Mouse (Mus musculus) embryonic fibroblast, embryonic 13.5 days (primary cell): ENCODE results near the gene Olfr551. TPM values are rescaled to one million over a fixed set of nuclear protein-coding genes. Genes with fewer than 3 reads are reported as not detected.

ENCODE experiments used
- H3K27ac ChIP-seq: 2 replicates; pipeline ENCODE4 v1.5.1; 2012; ENCODE audit warnings: low read length, control low read depth, inconsistent platforms; ENCODE audit not compliant: insufficient read depth
- H3K4me1 ChIP-seq: 2 replicates; pipeline ENCODE4 v1.6.1; 2011; ENCODE audit warnings: low read length; ENCODE audit not compliant: control insufficient read depth, insufficient read depth
- H3K4me3 ChIP-seq: 2 replicates; pipeline ENCODE4 v1.5.1; 2011; ENCODE audit warnings: mild to moderate bottlenecking, control low read depth, low read length; ENCODE audit not compliant: insufficient read depth
- CTCF ChIP-seq: IDR thresholded peaks from 2 replicates; pipeline ENCODE4 v1.5.1; 2011; ENCODE audit warnings: mild to moderate bottlenecking, control low read depth, low read length, moderate library complexity, borderline replicate concordance; ENCODE audit not compliant: insufficient read depth
- POLR2A ChIP-seq: IDR thresholded peaks from 2 replicates; pipeline ENCODE4 v1.6.1; 2011; ENCODE audit warnings: low read depth, mild to moderate bottlenecking, control low read depth, low read length, moderate library complexity
- polyA plus RNA-seq: library from polyadenylated mRNA; stranded (reverse); fragments of >200 nt; gene quantifications from 2 replicates; pipeline ENCODE4 v1.2.4, GENCODE M21; 2011; ENCODE audit warnings: low read depth; ENCODE audit not compliant: missing spikeins, insufficient read length

Olfr551 gene
- polyA plus RNA-seq, 1 experiment = not detected

GRCm38 (mm10) chr7:102566219-102566618 lies 25.5 kb downstream of the Olfr551 start:
- no peak overlapping the region for H3K4me3 ChIP-seq
- peaks cover 3% of the 10 kb centered on the region; the same call in 1 of the 2 replicates for H3K4me1 ChIP-seq
- no peak for TF ChIP-seq CTCF
- no peak for TF ChIP-seq POLR2A
- no peak overlapping the region for H3K27ac ChIP-seq

DNA sequence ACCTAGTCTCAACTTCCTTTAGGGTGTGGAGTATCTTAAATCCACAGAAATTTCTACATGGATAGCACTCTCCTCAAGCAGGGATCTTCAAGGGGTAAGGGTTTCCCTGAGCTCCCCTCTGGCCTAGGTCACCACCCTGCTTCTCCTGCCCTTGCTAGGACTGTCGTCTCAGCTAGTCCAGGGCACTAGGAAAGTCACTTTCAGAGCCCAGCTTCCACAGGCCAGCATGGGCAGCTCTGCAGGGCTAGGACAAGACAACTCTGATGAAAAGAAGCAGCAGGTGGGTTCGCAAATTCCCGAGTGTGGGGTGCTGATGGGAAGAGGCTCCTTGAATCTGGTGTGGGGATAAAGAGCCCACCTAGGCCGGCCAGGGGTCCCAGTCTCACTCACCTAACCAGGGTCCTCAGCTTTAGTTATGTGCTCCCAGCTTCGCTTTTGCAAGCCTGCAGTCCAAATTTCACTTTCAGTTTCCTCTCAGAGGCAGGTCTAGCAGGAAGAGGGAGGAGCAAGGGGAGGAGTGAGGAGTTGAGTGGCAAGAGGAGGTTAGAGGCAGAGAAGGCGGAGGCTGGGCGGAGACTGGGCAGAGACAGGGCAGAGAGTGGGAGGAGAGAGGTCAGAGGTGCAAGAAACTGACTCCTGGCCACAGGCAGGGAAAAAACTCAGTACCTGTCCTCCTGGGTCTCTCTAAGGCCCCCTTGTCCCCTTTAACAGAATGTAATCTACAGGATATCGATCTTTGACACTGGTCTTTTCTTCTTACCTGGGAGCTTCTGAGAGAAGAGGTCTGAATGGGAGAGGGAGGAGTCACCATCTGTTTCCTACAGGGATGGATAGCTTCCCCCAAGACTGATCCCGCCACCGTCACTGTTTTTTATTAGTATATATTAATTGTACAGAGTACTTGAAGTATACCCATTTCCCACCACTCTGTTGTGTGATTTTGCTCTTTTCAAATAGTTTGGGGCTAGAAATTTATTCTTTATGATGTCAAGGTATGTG lies 26.4 kb downstream of the Olfr551 start, which contains the start of gene Trim21:
Gene Trim21 (minus strand): TSS at position 488 of the 999 bp plus-strand sequence.
- Histone ChIP-seq H3K27ac (no peak within 1 kb of the TSS), H3K4me3 (peak within 1 kb of the TSS; percentile 87), H3K4me1 (peaks cover 3% of the 10 kb centered on the region; the same call in 1 of the 2 replicates)
- TF ChIP-seq POLR2A = peak; percentile 68
- TF ChIP-seq CTCF = no peak

GRCm38 (mm10) chr7:102553279-102553678 lies 38.4 kb downstream of the Olfr551 start:
- TF ChIP-seq POLR2A (no peak), CTCF (no peak)
- no peak overlapping the region for H3K27ac ChIP-seq
- H3K4me1 ChIP-seq = no peaks in the 10 kb centered on the region
- no peak overlapping the region for H3K4me3 ChIP-seq

DNA sequence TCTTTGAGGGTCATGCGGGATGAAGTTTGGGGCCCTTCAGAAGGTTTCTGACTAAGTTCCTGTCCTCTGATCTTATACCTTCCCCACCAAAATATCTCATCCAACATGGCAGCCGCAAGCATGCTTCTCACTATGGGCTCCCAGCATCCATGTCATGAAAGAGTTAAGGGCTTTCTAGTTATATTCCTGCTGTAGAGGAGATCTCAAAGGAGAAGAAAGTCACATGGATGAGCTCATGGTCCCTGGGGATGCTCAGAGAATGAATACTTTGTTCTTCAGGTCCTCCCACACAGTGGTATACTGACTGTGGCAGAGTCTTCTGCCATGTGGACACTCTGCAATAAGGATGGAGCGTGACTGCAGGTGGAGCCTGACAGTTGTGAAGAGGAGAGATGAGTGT lies 42.1 kb downstream of the Olfr551 start, which contains the start of gene Olfr549:
Gene Olfr549 (plus strand): TSS at position 301 of the 400 bp plus-strand sequence.
- no peak within 1 kb of the TSS for H3K4me3 ChIP-seq
- TF ChIP-seq CTCF (no peak), POLR2A (no peak)
- no peaks in the 10 kb centered on the region for H3K4me1 ChIP-seq
- H3K27ac ChIP-seq = no peak within 1 kb of the TSS

- H3K4me1 ChIP-seq = no peaks in the 10 kb centered on the region
- no peak overlapping the region for H3K4me3 ChIP-seq
- TF ChIP-seq POLR2A (no peak), CTCF (no peak)
- H3K27ac ChIP-seq = no peak overlapping the region
Measured at GRCm38 (mm10) chr7:102541251-102541650, 50.4 kb downstream of the Olfr551 start.

GRCm38 (mm10) chr7:102540596-102540995 lies 51.1 kb downstream of the Olfr551 start, which contains the start of gene Olfr548-ps1:
Gene Olfr548-ps1, plus strand, starts transcription at chr7:102540896.
- no peak within 1 kb of the TSS for H3K27ac ChIP-seq
- TF ChIP-seq CTCF (no peak), POLR2A (no peak)
- H3K4me1 ChIP-seq = no peaks in the 10 kb centered on the region
- H3K4me3 ChIP-seq = no peak within 1 kb of the TSS

DNA sequence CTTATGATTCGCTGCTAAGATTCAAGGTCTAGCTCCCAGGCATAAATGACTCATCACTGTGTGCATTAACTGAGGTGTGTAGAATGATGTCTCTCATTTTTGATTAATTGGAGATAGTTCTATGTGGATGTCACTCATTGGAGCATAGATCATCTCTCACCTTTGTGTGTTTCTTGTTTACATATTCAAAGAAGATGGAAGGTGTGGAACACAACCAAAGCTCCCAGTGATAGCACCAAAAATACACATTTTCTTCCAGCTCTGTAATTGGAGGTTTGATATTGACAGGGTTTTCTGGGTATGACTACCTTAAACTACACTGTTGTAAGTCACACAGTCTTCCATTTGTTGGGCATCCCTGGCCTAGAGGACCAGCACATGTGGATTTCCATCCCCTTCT lies 57.2 kb downstream of the Olfr551 start, which contains the start of gene Olfr547:
Gene Olfr547 (plus strand): TSS at position 301 of the 400 bp plus-strand sequence.
- H3K27ac ChIP-seq = no peak within 1 kb of the TSS
- H3K4me1 ChIP-seq = no peaks in the 10 kb centered on the region
- TF ChIP-seq CTCF (no peak), POLR2A (no peak)
- no peak within 1 kb of the TSS for H3K4me3 ChIP-seq

Other genes with a start within 250 kb of the Olfr551 start
- gene Rrm1, start 150.2 kb downstream of the Olfr551 start, polyA plus RNA-seq = 167 and 222 TPM in 2 replicates
- gene Olfr543, start 110.2 kb downstream of the Olfr551 start, polyA plus RNA-seq = not detected in 2 replicates
- gene Olfr544, start 103.6 kb downstream of the Olfr551 start, polyA plus RNA-seq = not detected in 2 replicates
- not detected in 2 replicates for gene Olfr545, start 92.3 kb downstream of the Olfr551 start, polyA plus RNA-seq
- not detected in 2 replicates for gene Olfr547, start 57.1 kb downstream of the Olfr551 start, polyA plus RNA-seq
- gene Olfr548-ps1, start 51.0 kb downstream of the Olfr551 start, polyA plus RNA-seq = not detected in 2 replicates
- gene Olfr549, start 42.0 kb downstream of the Olfr551 start, polyA plus RNA-seq = not detected in 2 replicates
- 8.4 and 8.8 TPM in 2 replicates for gene Trim21, start 26.4 kb downstream of the Olfr551 start, polyA plus RNA-seq
- gene Olfr550, start 20.4 kb downstream of the Olfr551 start, polyA plus RNA-seq = not detected in 2 replicates
- gene Olfr552, start 5.9 kb upstream of the Olfr551 start, polyA plus RNA-seq = not detected in 2 replicates
- not detected in 2 replicates for gene Olfr553, start 26.3 kb upstream of the Olfr551 start, polyA plus RNA-seq
- gene Olfr554, start 46.5 kb upstream of the Olfr551 start, polyA plus RNA-seq = not detected in 2 replicates
- not detected in 2 replicates for gene Olfr555, start 66.9 kb upstream of the Olfr551 start, polyA plus RNA-seq
- not detected in 2 replicates for gene Olfr556, start 73.0 kb upstream of the Olfr551 start, polyA plus RNA-seq
- 10.0 and 10.6 TPM in 2 replicates for gene Trim68, start 95.4 kb upstream of the Olfr551 start, polyA plus RNA-seq
- not detected in 2 replicates for gene Olfr557, start 104.0 kb upstream of the Olfr551 start, polyA plus RNA-seq
- gene Olfr558, start 110.3 kb upstream of the Olfr551 start, polyA plus RNA-seq = not detected in 2 replicates
- not detected in 2 replicates for gene Olfr33, start 127.2 kb upstream of the Olfr551 start, polyA plus RNA-seq
- not detected in 2 replicates for gene Olfr559, start 135.6 kb upstream of the Olfr551 start, polyA plus RNA-seq
- not detected in 2 replicates for gene Olfr560, start 167.5 kb upstream of the Olfr551 start, polyA plus RNA-seq
- not detected in 2 replicates for gene Olfr78, start 167.6 kb upstream of the Olfr551 start, polyA plus RNA-seq
- not detected in 2 replicates for gene Olfr561, start 179.3 kb upstream of the Olfr551 start, polyA plus RNA-seq
- gene Olfr564, start 211.6 kb upstream of the Olfr551 start, polyA plus RNA-seq = not detected in 2 replicates